Mouse (Mus musculus) myocyte (in vitro differentiated cells): ENCODE measurements at regions not wholly inside any gene's neighbourhood (a gene's known extent, or its start where the extent isn't known, plus 50 kb on each side); places are given as distances from the start of the nearest gene placed in this dataset.

ENCODE experiments used
- H3K27me3 ChIP-seq: one replicate; pipeline ENCODE4 v1.6.1; 2011; ENCODE audit not compliant: control insufficient read depth, insufficient read depth, insufficient read length
- H3K36me3 ChIP-seq: one replicate; pipeline ENCODE4 v1.6.1; 2011; ENCODE audit not compliant: control insufficient read depth, insufficient read depth
- H3K4me2 ChIP-seq: one replicate; pipeline ENCODE4 v1.6.1; 2011; ENCODE audit warnings: low read depth, control low read depth
- H3K4me3 ChIP-seq: one replicate; pipeline ENCODE4 v1.5.1; 2011; ENCODE audit warnings: mild to moderate bottlenecking, control low read depth, moderate library complexity
- H3K79me2 ChIP-seq: one replicate; pipeline ENCODE4 v1.6.1; 2011; ENCODE audit not compliant: control insufficient read depth, insufficient read depth
- H3ac ChIP-seq: one replicate; pipeline ENCODE4 v1.6.1; 2011; ENCODE audit not compliant: control insufficient read depth, insufficient read length
- CEBPB ChIP-seq: IDR thresholded peaks from 2 replicates; pipeline ENCODE4 v1.6.1; 2011; ENCODE audit warnings: mild to moderate bottlenecking, moderate library complexity; ENCODE audit not compliant: poor library complexity, insufficient read depth, severe bottlenecking
- MYOD1 ChIP-seq, 3 experiments: IDR thresholded peaks; one replicate each; pipeline ENCODE4 v1.6.1; 2011; ENCODE audit warnings: control low read depth in 2 of 3, low read depth in 2 of 3, mild to moderate bottlenecking in 2 of 3, moderate library complexity in 1 of 3; ENCODE audit not compliant: insufficient read length in 2 of 3, control insufficient read depth in 1 of 3
- MYOG ChIP-seq, 3 experiments: IDR thresholded peaks; one replicate each; pipeline ENCODE4 v1.6.1; 2011; ENCODE audit warnings: control low read depth in 2 of 3, low read depth in 2 of 3, mild to moderate bottlenecking in 2 of 3; ENCODE audit not compliant: insufficient read length in 2 of 3, control insufficient read depth in 1 of 3, insufficient read depth in 1 of 3
- POLR2A ChIP-seq: IDR thresholded peaks from one replicate; pipeline ENCODE4 v1.6.1; 2011; ENCODE audit warnings: low read depth, mild to moderate bottlenecking, control low read depth, moderate library complexity; ENCODE audit not compliant: insufficient read length
- POLR2AphosphoS2 ChIP-seq: IDR thresholded peaks from one replicate; pipeline ENCODE4 v1.6.1; 2011; ENCODE audit warnings: low read depth, control low read depth; ENCODE audit not compliant: insufficient read length
- REST ChIP-seq: IDR thresholded peaks from one replicate; pipeline ENCODE4 v1.6.1; 2011; ENCODE audit warnings: mild to moderate bottlenecking, control low read depth, moderate library complexity; ENCODE audit not compliant: insufficient read depth, insufficient read length
- SRF ChIP-seq: IDR thresholded peaks from one replicate; pipeline ENCODE4 v1.6.1; 2011; ENCODE audit warnings: low read depth; ENCODE audit not compliant: control insufficient read depth, insufficient read length
- TCF12 ChIP-seq: IDR thresholded peaks from one replicate; pipeline ENCODE4 v1.6.1; 2011; ENCODE audit warnings: mild to moderate bottlenecking, control low read depth; ENCODE audit not compliant: poor library complexity, insufficient read depth, severe bottlenecking
- TCF3 ChIP-seq: IDR thresholded peaks from one replicate; pipeline ENCODE4 v1.6.1; 2011; ENCODE audit warnings: low read depth, control low read depth; ENCODE audit not compliant: insufficient read length

GRCm38 (mm10) chr5:112195667-112196066 lies 56.7 kb downstream of the Cryba4 start:
- H3ac ChIP-seq, result no peak overlapping the region

More at GRCm38 (mm10) chr5:112195667-112196066, 56.7 kb downstream of the Cryba4 start:
- H3K27me3 ChIP-seq, result peaks cover 28% of the 10 kb centered on the region
- no peaks in the 10 kb centered on the region for H3K36me3 ChIP-seq
- no peaks in the 10 kb centered on the region for H3K79me2 ChIP-seq
- TF ChIP-seq MYOD1 (IDR thresholded peaks at IDR 0.05; ENCODE audit: control insufficient read depth in 1 of 3, insufficient read length in 2 of 3, low read depth in 2 of 3) (no peak), REST (no peak), MYOG (IDR thresholded peaks at IDR 0.05; ENCODE audit: control insufficient read depth in 1 of 3, insufficient read depth in 1 of 3, insufficient read length in 2 of 3, low read depth in 2 of 3) (no peak), CEBPB (no peak), SRF (no peak), TCF3 (no peak), POLR2A (no peak), POLR2AphosphoS2 (no peak), TCF12 (no peak)
- no peak overlapping the region for H3K4me3 ChIP-seq
- H3K4me2 ChIP-seq, result no peak overlapping the region
